ENCODE assay signal across 8 mouse cellular contexts in the genomic region with DNA sequence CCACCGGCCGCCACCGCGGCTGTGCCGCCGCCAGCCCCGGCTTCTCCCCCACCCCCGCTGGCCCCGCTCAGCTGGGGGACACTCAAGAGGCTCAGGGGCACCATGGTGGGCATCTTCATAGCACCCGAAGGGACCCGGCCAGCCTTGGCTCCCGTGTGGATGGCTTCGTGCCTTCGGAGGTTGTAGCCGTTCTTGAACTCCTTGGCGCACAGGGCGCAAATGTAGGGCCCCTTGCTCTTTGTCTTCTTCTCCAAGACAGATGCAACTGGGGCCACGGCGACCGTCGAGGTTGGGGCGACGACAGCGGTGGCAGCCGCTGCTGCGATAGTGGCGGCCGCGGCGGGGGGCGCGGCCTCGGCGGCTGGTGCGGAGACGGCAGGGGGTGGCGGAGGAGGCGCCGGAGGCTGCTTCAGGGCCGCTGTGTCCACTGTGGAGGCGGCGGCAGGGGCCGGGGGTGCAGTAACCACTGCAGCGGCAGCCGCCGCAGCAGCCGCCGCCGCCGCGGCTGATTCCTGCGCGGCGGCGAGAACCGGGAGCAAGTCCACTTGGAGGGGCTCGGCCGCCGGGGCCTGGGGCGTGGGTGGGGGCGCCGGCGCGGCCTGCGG. TPM values are rescaled to one million over a fixed set of nuclear protein-coding genes. Genes with fewer than 3 reads are reported as not detected.
DNase-seq lines count a peak whose midpoint lies in the region; ATAC-seq and TF ChIP-seq lines count a peak whose summit lies in the region.

No protein-coding gene starts in this region.

- H3K4me2 ChIP-seq in forebrain, embryonic 12.5 days: peak overlapping the region; percentile 90
- peak overlapping the region; percentile 78 for H3K4me2 ChIP-seq in intestine, embryonic 15.5 days (replicated peaks)
- peak overlapping the region; percentile 99 for H3K4me2 ChIP-seq in lung, embryonic 14.5 days

- ATAC-seq in forebrain, embryonic 12.5 days (ENCODE audit: low FRiP score): no peak
- peak; percentile 3; the same call in 1 of the 2 replicates for ATAC-seq in intestine, embryonic 15.5 days
- no peak for ATAC-seq in lung, embryonic 14.5 days (ENCODE audit: insufficient read depth)
- ATAC-seq in inflammation-experienced regulatory T-cells, adult 6 months: no peak

- no peak for TF ChIP-seq POLR2A in spleen, adult 2 months (IDR thresholded peaks at IDR 0.05; ENCODE audit: low read depth, low read length)

- H3K9me3 ChIP-seq in forebrain, embryonic 12.5 days: no peaks in the 10 kb centered on the region
- no peaks in the 10 kb centered on the region for H3K9me3 ChIP-seq in intestine, embryonic 15.5 days
- no peaks in the 10 kb centered on the region for H3K9me3 ChIP-seq in lung, embryonic 14.5 days (ENCODE audit: low read depth, low read length)

- no peak for DNase-seq in layer of hippocampus, adult 2 months (ENCODE audit: low spot score in 2 of 2)
- no peak for DNase-seq in layer of hippocampus, postnatal 10 days (ENCODE audit: low spot score in 2 of 2)
- peak; percentile 49 for DNase-seq in T-cell, adult 2 months (ENCODE audit: low spot score)
- peak; percentile 54 for DNase-seq in lung, embryonic 14.5 days
- DNase-seq in spleen, adult 2 months (ENCODE audit: low read depth in 1 of 2, low spot score in 2 of 2): peak in 1 of 2 experiments; percentile 41

- H3K4me1 ChIP-seq in forebrain, embryonic 12.5 days: peaks cover 54% of the 10 kb centered on the region
- peaks cover 51% of the 10 kb centered on the region for H3K4me1 ChIP-seq in intestine, embryonic 15.5 days (replicated peaks)
- peaks cover 22% of the 10 kb centered on the region for H3K4me1 ChIP-seq in lung, embryonic 14.5 days (ENCODE audit: insufficient read depth)
- H3K4me1 ChIP-seq in spleen, adult 2 months (ENCODE audit: control insufficient read depth, insufficient read depth, insufficient read length): peaks cover 40% of the 10 kb centered on the region

- TF ChIP-seq CTCF in layer of hippocampus, adult 2 months (conservative IDR thresholded peaks at IDR 0.05): no peak
- no peak for TF ChIP-seq CTCF in lung, embryonic 14.5 days (IDR thresholded peaks at IDR 0.05; ENCODE audit: low read depth)
- no peak for TF ChIP-seq CTCF in spleen, adult 2 months (IDR thresholded peaks at IDR 0.05; ENCODE audit: extremely low read depth, insufficient read depth, insufficient read length, insufficient replicate concordance)

- WGBS in forebrain, embryonic 12.5 days: under 1% methylated on average over 61 of the region's 65 CpGs
- WGBS in intestine, embryonic 15.5 days: under 1% methylated on average over 63 of the region's 65 CpGs
- under 1% methylated on average over 65 of the region's 65 CpGs for WGBS in lung, embryonic 14.5 days
- under 1% methylated on average over 56 of the region's 65 CpGs for WGBS in spleen, adult 2 months

- peak overlapping the region; percentile 77 for H3K4me3 ChIP-seq in layer of hippocampus, adult 2 months
- H3K4me3 ChIP-seq in forebrain, embryonic 12.5 days (replicated peaks): peak overlapping the region; percentile 98
- H3K4me3 ChIP-seq in intestine, embryonic 15.5 days (replicated peaks): peak overlapping the region; percentile 90
- H3K4me3 ChIP-seq in lung, embryonic 14.5 days (ENCODE audit: low read depth, low read length): peak overlapping the region; percentile 97
- peak overlapping the region; percentile 78 for H3K4me3 ChIP-seq in spleen, adult 2 months (ENCODE audit: extremely low read depth, insufficient read depth, insufficient read length)

- peaks cover 61% of the 10 kb centered on the region for H3K36me3 ChIP-seq in forebrain, embryonic 12.5 days (replicated peaks)
- peaks cover 30% of the 10 kb centered on the region for H3K36me3 ChIP-seq in intestine, embryonic 15.5 days
- H3K36me3 ChIP-seq in lung, embryonic 14.5 days (ENCODE audit: insufficient read depth): peaks cover 64% of the 10 kb centered on the region
- H3K36me3 ChIP-seq in spleen, adult 2 months (ENCODE audit: control insufficient read depth, insufficient read depth, low read length): peaks cover 16% of the 10 kb centered on the region

- H3K9ac ChIP-seq in forebrain, embryonic 12.5 days: peak overlapping the region; percentile 100
- H3K9ac ChIP-seq in intestine, embryonic 15.5 days: peak overlapping the region; percentile 97
- peak overlapping the region; percentile 97 for H3K9ac ChIP-seq in lung, embryonic 14.5 days

- peak overlapping the region; percentile 97 for H3K27ac ChIP-seq in layer of hippocampus, adult 2 months
- peak overlapping the region; percentile 100 for H3K27ac ChIP-seq in forebrain, embryonic 12.5 days
- peak overlapping the region; percentile 99 for H3K27ac ChIP-seq in intestine, embryonic 15.5 days
- H3K27ac ChIP-seq in lung, embryonic 14.5 days (ENCODE audit: low read depth): peak overlapping the region; percentile 99
- H3K27ac ChIP-seq in spleen, adult 2 months (ENCODE audit: insufficient read depth, low read length): peak overlapping the region; percentile 98

- no peaks in the 10 kb centered on the region for H3K27me3 ChIP-seq in forebrain, embryonic 12.5 days
- H3K27me3 ChIP-seq in intestine, embryonic 15.5 days (replicated peaks): no peaks in the 10 kb centered on the region
- H3K27me3 ChIP-seq in lung, embryonic 14.5 days (ENCODE audit: insufficient read depth, low read length): no peaks in the 10 kb centered on the region
- H3K27me3 ChIP-seq in spleen, adult 2 months (ENCODE audit: control insufficient read depth, insufficient read depth, low read length): no peaks in the 10 kb centered on the region

RNA-seq across cellular contexts. Expression of a gene that starts 1.2 kb away (rescaled TPM):
- 100 to 1,000 TPM; 242 to 258 TPM for total RNA-seq in layer of hippocampus, adult 2 months (2021)
- 100 to 1,000 TPM; 283 to 292 TPM for total RNA-seq in layer of hippocampus, postnatal 10 days (2021)
- polyA plus RNA-seq in forebrain, embryonic 12.5 days (2016; fragmentation: Nextera tagmentation; extraction: Ambion mirVana): 95.2 and 113 TPM in 2 replicates
- polyA plus RNA-seq in intestine, embryonic 15.5 days (2015; fragmentation: Nextera tagmentation; extraction: Ambion mirVana): 66.6 and 68.8 TPM in 2 replicates
- 74.3 and 90.8 TPM in 2 replicates for polyA plus RNA-seq in lung, embryonic 14.5 days (2014; fragmentation: Nextera tagmentation; extraction: Ambion mirVana)
- 215 and 345 TPM in 2 replicates for polyA plus RNA-seq in spleen, adult 2 months (2012; rRNA removed)
- 10 to 100 TPM; 18.6 to 22.4 (median 21.4) TPM for polyA plus RNA-seq in inflammation-experienced regulatory T-cells, adult 6 months (2017; shearing (Covaris generic))

RNA-seq across cellular contexts. Expression of a gene that starts 4.6 kb away (rescaled TPM):
- 100 to 1,000 TPM; 243 to 275 TPM for total RNA-seq in layer of hippocampus, adult 2 months (2021)
- 100 to 1,000 TPM; 146 to 184 TPM for total RNA-seq in layer of hippocampus, postnatal 10 days (2021)
- polyA plus RNA-seq in forebrain, embryonic 12.5 days (2016; fragmentation: Nextera tagmentation; extraction: Ambion mirVana): 5.0 and 6.5 TPM in 2 replicates
- 4.3 and 5.0 TPM in 2 replicates for polyA plus RNA-seq in intestine, embryonic 15.5 days (2015; fragmentation: Nextera tagmentation; extraction: Ambion mirVana)
- polyA plus RNA-seq in lung, embryonic 14.5 days (2014; fragmentation: Nextera tagmentation; extraction: Ambion mirVana): 4.7 and 5.9 TPM in 2 replicates
- 5.8 and 6.5 TPM in 2 replicates for polyA plus RNA-seq in spleen, adult 2 months (2012; rRNA removed)
- polyA plus RNA-seq in inflammation-experienced regulatory T-cells, adult 6 months (2017; shearing (Covaris generic)): 1 to 10 TPM in 1 of 3 experiments, under 1 TPM in 1, not detected in 1; 0.97 to 1.1 TPM

RNA-seq across cellular contexts. Expression of a gene that starts 4.8 kb away (rescaled TPM):
- total RNA-seq in layer of hippocampus, adult 2 months (2021): 10 to 100 TPM; 53.6 to 62.4 TPM
- total RNA-seq in layer of hippocampus, postnatal 10 days (2021): 10 to 100 TPM; 33.4 to 34.8 TPM
- polyA plus RNA-seq in forebrain, embryonic 12.5 days (2016; fragmentation: Nextera tagmentation; extraction: Ambion mirVana): 53.3 and 75.4 TPM in 2 replicates
- polyA plus RNA-seq in intestine, embryonic 15.5 days (2015; fragmentation: Nextera tagmentation; extraction: Ambion mirVana): 41.5 and 51.1 TPM in 2 replicates
- polyA plus RNA-seq in lung, embryonic 14.5 days (2014; fragmentation: Nextera tagmentation; extraction: Ambion mirVana): 37.4 and 54.0 TPM in 2 replicates
- polyA plus RNA-seq in spleen, adult 2 months (2012; rRNA removed): 27.8 and 31.8 TPM in 2 replicates
- polyA plus RNA-seq in inflammation-experienced regulatory T-cells, adult 6 months (2017; shearing (Covaris generic)): 10 to 100 TPM; 42.5 to 62.2 (median 46.4) TPM

RNA-seq across cellular contexts. Expression of a gene that starts 8.5 kb away (rescaled TPM):
- total RNA-seq in layer of hippocampus, adult 2 months (2021): 10 to 100 TPM; 17.4 to 43.4 TPM
- total RNA-seq in layer of hippocampus, postnatal 10 days (2021): 10 to 100 TPM; 24.9 to 34.2 TPM
- polyA plus RNA-seq in forebrain, embryonic 12.5 days (2016; fragmentation: Nextera tagmentation; extraction: Ambion mirVana): 51.4 and 66.8 TPM in 2 replicates
- polyA plus RNA-seq in intestine, embryonic 15.5 days (2015; fragmentation: Nextera tagmentation; extraction: Ambion mirVana): 48.4 and 52.6 TPM in 2 replicates
- 21.9 and 44.5 TPM in 2 replicates for polyA plus RNA-seq in lung, embryonic 14.5 days (2014; fragmentation: Nextera tagmentation; extraction: Ambion mirVana)
- 3.1 and 3.3 TPM in 2 replicates for polyA plus RNA-seq in spleen, adult 2 months (2012; rRNA removed)
- polyA plus RNA-seq in inflammation-experienced regulatory T-cells, adult 6 months (2017; shearing (Covaris generic)): 10 to 100 TPM; 34.7 to 44.5 (median 42.6) TPM

RNA-seq across cellular contexts. Expression of a gene that starts 9.4 kb away (rescaled TPM):
- under 1 TPM in 1 of 2 experiments, not detected in 1; 0.90 TPM for total RNA-seq in layer of hippocampus, adult 2 months (2021)
- under 1 TPM in 1 of 2 experiments, not detected in 1; 0.62 TPM for total RNA-seq in layer of hippocampus, postnatal 10 days (2021)
- polyA plus RNA-seq in forebrain, embryonic 12.5 days (2016; fragmentation: Nextera tagmentation; extraction: Ambion mirVana): 0.38 and 0.56 TPM in 2 replicates
- polyA plus RNA-seq in intestine, embryonic 15.5 days (2015; fragmentation: Nextera tagmentation; extraction: Ambion mirVana): 0.43 and 1.5 TPM in 2 replicates
- 0.85 TPM in 1 of 2 replicates, not detected in the other for polyA plus RNA-seq in lung, embryonic 14.5 days (2014; fragmentation: Nextera tagmentation; extraction: Ambion mirVana)
- 0.48 and 2.5 TPM in 2 replicates for polyA plus RNA-seq in spleen, adult 2 months (2012; rRNA removed)
- not detected for polyA plus RNA-seq in inflammation-experienced regulatory T-cells, adult 6 months (2017; shearing (Covaris generic))

Comparison
In these comparisons a context has a peak if more than half of its experiments do, and no peak if none do; other contexts are left out.
1. DNase-seq: peak in T-cell, adult 2 months (single experiment) and lung, embryonic 14.5 days (single experiment); none in layer of hippocampus, adult 2 months (0 of 2) and layer of hippocampus, postnatal 10 days (0 of 2).
2. Peak in every context shown above with its lines, with median percentiles within 50 percentile points of each other: H3K27ac ChIP-seq, H3K4me3 ChIP-seq, H3K4me2 ChIP-seq and H3K9ac ChIP-seq.